Mouse (Mus musculus) liver, embryonic 14.5 days (tissue): ENCODE data around the gene Cldn1. TPM values are rescaled to one million over a fixed set of nuclear protein-coding genes. Genes with fewer than 3 reads are reported as not detected.
A peak's percentile ranks its signal among the peaks of the same experiment; 100 is the strongest.

ENCODE experiments used
- ATAC-seq: fragments of 200-750 bp; cut with Nextera tagmentation; 2 replicates; pipeline ENCODE4 v1.8.0; 2017; ENCODE audit warnings: moderate number of reproducible peaks, mild to moderate bottlenecking, moderate library complexity; ENCODE audit not compliant: insufficient read depth
- DNase-seq, 3 experiments: peaks; one replicate each; pipeline ENCODE4 v3.0.0-alpha.2; 2012 to 2013; ENCODE audit warnings: low read depth in 3 of 3, low spot score in 3 of 3
- H3K27ac ChIP-seq: fragments of 300-500 bp; sonication (generic); 2 replicates; pipeline ENCODE4 v1.5.1; 2014; ENCODE audit warnings: moderate library complexity, mild to moderate bottlenecking, control low read depth, inconsistent platforms
- H3K27me3 ChIP-seq: fragments of 300-500 bp; sonication (generic); 2 replicates; pipeline ENCODE4 v1.6.1; 2014; ENCODE audit warnings: mild to moderate bottlenecking, low read length, moderate library complexity; ENCODE audit not compliant: control insufficient read depth, insufficient read depth
- H3K36me3 ChIP-seq: fragments of 300-500 bp; sonication (generic); replicated peaks from 2 replicates; pipeline ENCODE4 v1.6.1; 2014; ENCODE audit warnings: low read depth; ENCODE audit not compliant: control insufficient read depth, insufficient read depth
- H3K4me1 ChIP-seq, 2 experiments: fragments of 200-500 bp in 1 of 2; fragments of 300-500 bp in 1 of 2; sonication (generic) in 1 of 2; replicated peaks; 2 replicates each; pipeline ENCODE4 v1.6.1; 2012 to 2014; ENCODE audit warnings: antibody characterized with exemption in 1 of 2, inconsistent platforms in 1 of 2, low read length in 1 of 2; ENCODE audit not compliant: control insufficient read depth in 2 of 2, insufficient read depth in 2 of 2
- H3K4me2 ChIP-seq: fragments of 300-500 bp; sonication (generic); 2 replicates; pipeline ENCODE4 v1.6.1; 2014; ENCODE audit warnings: low read depth, mild to moderate bottlenecking, control low read depth, moderate library complexity
- H3K4me3 ChIP-seq, 2 experiments: fragments of 200-500 bp in 1 of 2; fragments of 300-500 bp in 1 of 2; sonication (generic) in 1 of 2; 2 replicates each; pipeline ENCODE4 v1.5.1; 2012 to 2014; ENCODE audit warnings: low read depth in 2 of 2, low read length in 2 of 2, mild to moderate bottlenecking in 2 of 2, control low read depth in 1 of 2, inconsistent platforms in 1 of 2, moderate library complexity in 1 of 2; ENCODE audit not compliant: insufficient read depth in 1 of 2
- H3K9ac ChIP-seq: fragments of 300-500 bp; sonication (generic); replicated peaks from 2 replicates; pipeline ENCODE4 v1.6.1; 2014; ENCODE audit warnings: mild to moderate bottlenecking, control low read depth, moderate library complexity
- H3K9me3 ChIP-seq: fragments of 300-500 bp; sonication (generic); 2 replicates; pipeline ENCODE4 v1.6.1; 2016; ENCODE audit warnings: low read length, mixed read lengths; ENCODE audit not compliant: control insufficient read depth
- CTCF ChIP-seq: IDR thresholded peaks from 2 replicates; pipeline ENCODE4 v1.5.1; 2016; ENCODE audit warnings: antibody characterized with exemption, low read depth, control low read depth
- EP300 ChIP-seq: IDR thresholded peaks from 2 replicates; pipeline ENCODE4 v1.6.1; 2016; ENCODE audit warnings: antibody characterized with exemption, low read depth
- WGBS: fragments of 180-500 bp; shearing (Covaris S2); extraction: QIAGEN DNeasy Blood & Tissue Kit; methylation state at CpG from one replicate; pipeline ENCODE4 v1.1.7; 2014; ENCODE audit not compliant: insufficient replicate concordance; 5-methylcytosine and 5-hydroxymethylcytosine counted together
- polyA plus RNA-seq, 2 experiments: library from polyadenylated mRNA; depleted of rRNA in 1 of 2; stranded (reverse) in 1 of 2; unstranded in 1 of 2; fragments of >200 nt; fragmentation: Nextera tagmentation in 1 of 2; extraction: Ambion mirVana in 1 of 2; gene quantifications; 2 replicates each; pipeline versions ENCODE4 v1.2.1 to v1.2.3; 2012 to 2014

The Cldn1 gene
- polyA plus RNA-seq, 2 experiments = 17.5 to 32.6 TPM

GRCm38 (mm10) chr16:26357863-26358780 lies 13.5 kb downstream of the Cldn1 start:
- ATAC-seq (peak; percentile 74), DNase-seq (no peak)
- TF ChIP-seq CTCF (no peak), EP300 (peak; percentile 46; the same call in 1 of the 2 replicates)
- H3K4me1 ChIP-seq = peaks cover 0 to 11% of the 10 kb centered on the region in 2 experiments
- H3K27me3 ChIP-seq = no peaks in the 10 kb centered on the region
- no peak overlapping the region for H3K4me3 ChIP-seq
- 43% methylated on average over 5 of the region's 5 CpGs for WGBS
- H3K36me3 ChIP-seq = no peaks in the 10 kb centered on the region
- no peak overlapping the region for H3K4me2 ChIP-seq
- H3K27ac ChIP-seq = no peak overlapping the region
- no peaks in the 10 kb centered on the region for H3K9me3 ChIP-seq
- no peak overlapping the region for H3K9ac ChIP-seq

GRCm38 (mm10) chr16:26355513-26355912 lies 16.1 kb downstream of the Cldn1 start:
- no peak for TF ChIP-seq EP300
- TF ChIP-seq CTCF = no peak
- H3K9me3 ChIP-seq = no peaks in the 10 kb centered on the region
- H3K4me2 ChIP-seq = no peak overlapping the region
- H3K9ac ChIP-seq = no peak overlapping the region
- no peak overlapping the region for H3K27ac ChIP-seq
- WGBS = 54% methylated on average over 1 of the region's 1 CpGs
- DNase-seq = no peak
- no peak for ATAC-seq
- peaks cover 0 to 11% of the 10 kb centered on the region in 2 experiments for H3K4me1 ChIP-seq
- no peaks in the 10 kb centered on the region for H3K27me3 ChIP-seq
- H3K36me3 ChIP-seq = no peaks in the 10 kb centered on the region
- H3K4me3 ChIP-seq = no peak overlapping the region

DNA sequence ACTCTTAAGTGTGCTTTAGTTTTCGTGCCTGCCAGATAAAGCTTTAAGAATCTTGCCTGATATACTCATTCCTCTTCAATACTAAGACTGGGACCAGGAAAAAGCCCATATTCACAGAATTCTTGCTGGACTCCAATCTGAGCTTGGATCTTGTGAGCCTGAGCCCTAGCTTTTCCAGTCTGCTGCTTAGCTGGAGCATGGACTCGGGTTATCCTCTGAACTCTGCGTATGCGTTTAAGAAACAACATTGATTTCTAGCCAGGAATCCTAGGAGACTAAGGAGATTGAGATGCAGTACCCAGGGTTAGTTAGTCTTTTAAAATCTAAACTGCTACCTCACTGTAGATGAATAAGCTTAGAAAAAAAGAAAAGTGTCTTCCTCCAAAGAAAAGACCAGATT lies 20.9 kb downstream of the Cldn1 start:
- Histone ChIP-seq H3K4me2 (no peak overlapping the region), H3K9ac (no peak overlapping the region), H3K4me1 (peaks cover 0 to 5% of the 10 kb centered on the region in 2 experiments; a peak in 1 of 4 replicates), H3K36me3 (no peaks in the 10 kb centered on the region), H3K4me3 (no peak overlapping the region), H3K27ac (no peak overlapping the region), H3K27me3 (no peaks in the 10 kb centered on the region), H3K9me3 (no peaks in the 10 kb centered on the region)
- DNase-seq (no peak), ATAC-seq (no peak)
- 70% methylated on average over 4 of the region's 4 CpGs for WGBS
- no peak for TF ChIP-seq CTCF
- no peak for TF ChIP-seq EP300

GRCm38 (mm10) chr16:26348809-26349208 lies 22.8 kb downstream of the Cldn1 start:
- no peaks in the 10 kb centered on the region for H3K36me3 ChIP-seq
- H3K27ac ChIP-seq = no peak overlapping the region
- 7% methylated on average over 1 of the region's 1 CpGs for WGBS
- no peak for TF ChIP-seq CTCF
- TF ChIP-seq EP300 = no peak
- H3K4me2 ChIP-seq = no peak overlapping the region
- ATAC-seq (no peak), DNase-seq (no peak)
- no peak overlapping the region for H3K4me3 ChIP-seq
- peaks cover 0 to 5% of the 10 kb centered on the region in 2 experiments; a peak in 1 of 4 replicates for H3K4me1 ChIP-seq
- H3K9me3 ChIP-seq = no peaks in the 10 kb centered on the region
- no peaks in the 10 kb centered on the region for H3K27me3 ChIP-seq
- H3K9ac ChIP-seq = no peak overlapping the region

DNA sequence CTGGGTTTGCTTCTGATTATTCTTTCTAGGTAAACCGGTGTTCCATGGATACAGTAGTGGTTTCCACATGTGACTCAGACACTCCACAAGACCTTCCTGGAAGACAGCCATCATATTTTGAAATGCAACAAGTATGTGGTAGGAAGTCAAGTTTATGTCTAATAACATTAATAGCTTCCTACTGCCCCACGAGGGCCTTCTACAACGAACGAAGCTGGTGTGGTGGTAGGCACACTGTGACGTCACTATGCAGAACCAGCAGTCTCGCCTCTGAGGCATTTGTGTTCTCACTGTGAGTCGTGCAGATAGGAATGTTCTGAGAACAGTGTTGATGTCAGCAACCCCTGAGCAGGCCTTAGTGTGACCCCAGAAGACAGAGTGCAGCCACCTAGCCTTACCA lies 55.4 kb downstream of the Cldn1 start:
- WGBS = 66% methylated on average over 7 of the region's 7 CpGs
- no peak overlapping the region for H3K9ac ChIP-seq

More for the DNA sequence above, 55.4 kb downstream of the Cldn1 start:
- Histone ChIP-seq H3K4me1 (no peaks in the 10 kb centered on the region), H3K9me3 (no peaks in the 10 kb centered on the region), H3K27me3 (no peaks in the 10 kb centered on the region), H3K4me3 (no peak overlapping the region), H3K27ac (no peak overlapping the region), H3K36me3 (no peaks in the 10 kb centered on the region), H3K4me2 (no peak overlapping the region)
- ATAC-seq (no peak), DNase-seq (no peak)
- TF ChIP-seq EP300 = no peak
- TF ChIP-seq CTCF = no peak
